Mouse (Mus musculus) liver, embryonic 11.5 days (tissue): ENCODE data around the gene Golt1b. TPM values are rescaled to one million over a fixed set of nuclear protein-coding genes. Genes with fewer than 3 reads are reported as not detected.

Source experiments
- ATAC-seq: fragments of 200-750 bp; cut with Nextera tagmentation; replicated peaks from 2 replicates; pipeline ENCODE4 v1.8.0; 2017; ENCODE audit warnings: moderate number of reproducible peaks, mild to moderate bottlenecking, moderate TSS enrichment, moderate library complexity; ENCODE audit not compliant: low FRiP score
- DNase-seq: peaks from one replicate; pipeline ENCODE4 v3.0.0-alpha.2; 2017; ENCODE audit warnings: low spot score
- H3K27ac ChIP-seq: fragments of 300-500 bp; sonication (generic); 2 replicates; pipeline ENCODE4 v1.5.1; 2014; ENCODE audit warnings: mild to moderate bottlenecking, low read depth, low read length, control low read depth
- H3K27me3 ChIP-seq: fragments of 300-500 bp; sonication (generic); replicated peaks from 2 replicates; pipeline ENCODE4 v1.6.1; 2014; ENCODE audit warnings: low read length, mixed read lengths; ENCODE audit not compliant: control insufficient read depth, insufficient read depth
- H3K36me3 ChIP-seq: fragments of 300-500 bp; sonication (generic); 2 replicates; pipeline ENCODE4 v1.6.1; 2014; ENCODE audit warnings: mild to moderate bottlenecking, low read length, moderate library complexity, mixed read lengths; ENCODE audit not compliant: control insufficient read depth, insufficient read depth
- H3K4me1 ChIP-seq: fragments of 300-500 bp; sonication (generic); replicated peaks from 2 replicates; pipeline ENCODE4 v1.6.1; 2014; ENCODE audit warnings: low read length, mixed read lengths; ENCODE audit not compliant: control insufficient read depth, insufficient read depth
- H3K4me2 ChIP-seq: fragments of 300-500 bp; sonication (generic); 2 replicates; pipeline ENCODE4 v1.6.1; 2014; ENCODE audit warnings: mild to moderate bottlenecking, control low read depth, moderate library complexity
- H3K4me3 ChIP-seq: fragments of 300-500 bp; sonication (generic); 2 replicates; pipeline ENCODE4 v1.5.1; 2014; ENCODE audit warnings: low read depth, low read length, control low read depth
- H3K9ac ChIP-seq: fragments of 300-500 bp; sonication (generic); 2 replicates; pipeline ENCODE4 v1.6.1; 2014; ENCODE audit warnings: low read depth, low read length, control low read depth
- H3K9me3 ChIP-seq: fragments of 300-500 bp; sonication (generic); 2 replicates; pipeline ENCODE4 v1.6.1; 2016; ENCODE audit warnings: low read length, inconsistent platforms, mixed read lengths; ENCODE audit not compliant: control insufficient read depth
- WGBS: fragments of 180-500 bp; shearing (Covaris S2); extraction: QIAGEN DNeasy Blood & Tissue Kit; methylation state at CpG from one replicate; pipeline ENCODE4 v1.1.7; 2014; 5-methylcytosine and 5-hydroxymethylcytosine counted together
- polyA plus RNA-seq: library from polyadenylated mRNA; unstranded; fragments of >200 nt; fragmentation: Nextera tagmentation; extraction: Ambion mirVana; gene quantifications from 2 replicates; pipeline ENCODE4 v1.2.1, GENCODE M21; 2014

The Golt1b gene
- polyA plus RNA-seq, 1 experiment from 2014 or later, result 80.6 TPM

GRCm38 (mm10) chr6:142377081-142377480 is 9.9 kb upstream of the Golt1b start:
- H3K27me3 ChIP-seq, result no peaks in the 10 kb centered on the region
- H3K4me3 ChIP-seq, result no peak overlapping the region
- no peaks in the 10 kb centered on the region for H3K4me1 ChIP-seq
- 69% methylated on average over 1 of the region's 1 CpGs for WGBS
- no peak overlapping the region for H3K9ac ChIP-seq
- H3K9me3 ChIP-seq, result no peaks in the 10 kb centered on the region
- ATAC-seq, result no peak
- H3K36me3 ChIP-seq, result peaks cover 15% of the 10 kb centered on the region; the same call in 1 of the 2 replicates
- DNase-seq, result no peak
- H3K27ac ChIP-seq, result no peak overlapping the region
- H3K4me2 ChIP-seq, result no peak overlapping the region

GRCm38 (mm10) chr6:142378576-142379330 is 8.3 kb upstream of the Golt1b start:
- H3K9me3 ChIP-seq, result no peaks in the 10 kb centered on the region
- WGBS, result 87% methylated on average over 8 of the region's 8 CpGs
- no peak overlapping the region for H3K9ac ChIP-seq
- H3K36me3 ChIP-seq, result peaks cover 15% of the 10 kb centered on the region; the same call in 1 of the 2 replicates
- H3K4me1 ChIP-seq, result no peaks in the 10 kb centered on the region
- H3K4me2 ChIP-seq, result no peak overlapping the region
- ATAC-seq (no peak), DNase-seq (no peak)
- H3K27ac ChIP-seq, result no peak overlapping the region
- H3K27me3 ChIP-seq, result no peaks in the 10 kb centered on the region
- H3K4me3 ChIP-seq, result no peak overlapping the region

GRCm38 (mm10) chr6:142379961-142380360 is 7.1 kb upstream of the Golt1b start:
- Histone ChIP-seq H3K4me1 (no peaks in the 10 kb centered on the region), H3K9ac (no peak overlapping the region), H3K27me3 (no peaks in the 10 kb centered on the region), H3K27ac (no peak overlapping the region), H3K4me3 (no peak overlapping the region), H3K36me3 (peaks cover 10% of the 10 kb centered on the region; the same call in 1 of the 2 replicates), H3K9me3 (no peaks in the 10 kb centered on the region), H3K4me2 (no peak overlapping the region)
- DNase-seq, result no peak
- ATAC-seq, result no peak
- WGBS, result 92% methylated on average over 6 of the region's 6 CpGs

- peaks cover under 1% of the 10 kb centered on the region; the same call in 1 of the 2 replicates for H3K36me3 ChIP-seq
- H3K4me1 ChIP-seq, result peaks cover 3% of the 10 kb centered on the region; the same call in 1 of the 2 replicates
- WGBS, result 91% methylated on average over 7 of the region's 7 CpGs
- H3K4me2 ChIP-seq, result no peak overlapping the region
- H3K27me3 ChIP-seq, result no peaks in the 10 kb centered on the region
- DNase-seq (no peak), ATAC-seq (no peak)
- no peak overlapping the region for H3K27ac ChIP-seq
- no peak overlapping the region for H3K9ac ChIP-seq
- H3K9me3 ChIP-seq, result no peaks in the 10 kb centered on the region
- H3K4me3 ChIP-seq, result no peak overlapping the region
Observed at GRCm38 (mm10) chr6:142381615-142382014, 5.4 kb upstream of the Golt1b start.

GRCm38 (mm10) chr6:142384521-142384920 is 2.5 kb upstream of the Golt1b start:
- Histone ChIP-seq H3K9me3 (no peaks in the 10 kb centered on the region), H3K36me3 (no peaks in the 10 kb centered on the region), H3K4me1 (peaks cover 8% of the 10 kb centered on the region), H3K4me2 (no peak overlapping the region), H3K4me3 (no peak overlapping the region), H3K27ac (no peak overlapping the region), H3K9ac (no peak overlapping the region), H3K27me3 (no peaks in the 10 kb centered on the region)
- no peak for ATAC-seq
- 88% methylated on average over 9 of the region's 9 CpGs for WGBS
- DNase-seq, result no peak

- Histone ChIP-seq H3K4me2 (peak overlapping the region; percentile 73), H3K9me3 (no peaks in the 10 kb centered on the region), H3K27me3 (no peaks in the 10 kb centered on the region), H3K4me3 (peak overlapping the region; percentile 97), H3K27ac (peak overlapping the region; percentile 70), H3K4me1 (peaks cover 8% of the 10 kb centered on the region), H3K36me3 (no peaks in the 10 kb centered on the region), H3K9ac (peak overlapping the region; percentile 73)
- ATAC-seq, result peak; percentile 70
- no peak for DNase-seq
- WGBS, result 2% methylated on average over 31 of the region's 31 CpGs
Observed at GRCm38 (mm10) chr6:142386285-142387010, 573 bp upstream of the Golt1b start.

- 12% methylated on average over 8 of the region's 8 CpGs for WGBS
- no peaks in the 10 kb centered on the region for H3K36me3 ChIP-seq
- H3K4me2 ChIP-seq, result peak overlapping the region; percentile 87
- DNase-seq (no peak), ATAC-seq (no peak)
- no peaks in the 10 kb centered on the region for H3K9me3 ChIP-seq
- no peak overlapping the region; the same call in 1 of the 2 replicates for H3K27ac ChIP-seq
- no peaks in the 10 kb centered on the region for H3K27me3 ChIP-seq
- peak overlapping the region; percentile 97 for H3K4me3 ChIP-seq
- peaks cover 12% of the 10 kb centered on the region for H3K4me1 ChIP-seq
- peak overlapping the region; percentile 95 for H3K9ac ChIP-seq
Observed at GRCm38 (mm10) chr6:142387755-142388271, 792 bp downstream of the Golt1b start.

- Histone ChIP-seq H3K4me1 (peaks cover 12% of the 10 kb centered on the region), H3K9ac (0 out of 2 replicates have a peak overlapping the region, but pooled peaks have one; percentile 4), H3K36me3 (peaks cover 3% of the 10 kb centered on the region; the same call in 1 of the 2 replicates), H3K4me2 (no peak overlapping the region; the same call in 1 of the 2 replicates), H3K4me3 (no peak overlapping the region), H3K27ac (no peak overlapping the region), H3K27me3 (no peaks in the 10 kb centered on the region), H3K9me3 (no peaks in the 10 kb centered on the region)
- 49% methylated on average over 2 of the region's 2 CpGs for WGBS
- DNase-seq (no peak), ATAC-seq (no peak)
Observed at GRCm38 (mm10) chr6:142389101-142389500, 2.1 kb downstream of the Golt1b start.
